Mouse (Mus musculus) ES-E14 (cell line): Measurements from ENCODE around the gene Rtn4. TPM values are rescaled to one million over a fixed set of nuclear protein-coding genes. Genes with fewer than 3 reads are reported as not detected.

Experiments
- DNase-seq: peaks from one replicate; pipeline ENCODE4 v3.0.0-alpha.2; 2013; ENCODE audit warnings: low read depth, low spot score
- H3K27ac ChIP-seq: 2 replicates; pipeline ENCODE4 v1.5.1; 2012; ENCODE audit warnings: low read depth, mild to moderate bottlenecking, low read length, moderate library complexity, mixed read lengths; ENCODE audit not compliant: poor library complexity, insufficient read depth, severe bottlenecking
- H3K36me3 ChIP-seq: 2 replicates; pipeline ENCODE4 v1.6.1; 2012; ENCODE audit warnings: mild to moderate bottlenecking, low read length, moderate library complexity, mixed read lengths; ENCODE audit not compliant: control insufficient read depth, poor library complexity, insufficient read depth, severe bottlenecking
- H3K4me1 ChIP-seq, 2 experiments: fragments of 150-350 bp in 1 of 2; sonication (generic) in 1 of 2; 2 replicates each; pipeline ENCODE4 v1.6.1; 2012; ENCODE audit warnings: low read length in 2 of 2, mild to moderate bottlenecking in 1 of 2, mixed read lengths in 1 of 2; ENCODE audit not compliant: control insufficient read depth in 2 of 2, insufficient read depth in 2 of 2, poor library complexity in 1 of 2
- H3K4me3 ChIP-seq, 2 experiments: fragments of 150-350 bp in 1 of 2; sonication (generic) in 1 of 2; 2 replicates each; pipeline ENCODE4 v1.5.1; 2012; ENCODE audit warnings: low read length in 2 of 2, low read depth in 1 of 2, mild to moderate bottlenecking in 1 of 2, mixed read lengths in 1 of 2; ENCODE audit not compliant: insufficient read depth in 1 of 2, poor library complexity in 1 of 2, severe bottlenecking in 1 of 2
- H3K9ac ChIP-seq: 2 replicates; pipeline ENCODE4 v1.6.1; 2012; ENCODE audit warnings: low read depth, mild to moderate bottlenecking, low read length, mixed read lengths; ENCODE audit not compliant: poor library complexity, insufficient read depth, severe bottlenecking
- H3K9me3 ChIP-seq: fragments of 150-350 bp; sonication (generic); 2 replicates; pipeline ENCODE4 v1.6.1; 2012; ENCODE audit warnings: low read depth, mild to moderate bottlenecking, low read length; ENCODE audit not compliant: control insufficient read depth, insufficient read depth
- CHD2 ChIP-seq: IDR thresholded peaks from 2 replicates; pipeline ENCODE4 v1.6.1; 2014; ENCODE audit warnings: mild to moderate bottlenecking, low read depth, low read length, inconsistent platforms
- HCFC1 ChIP-seq: IDR thresholded peaks from 2 replicates; pipeline ENCODE4 v1.6.1; 2012; ENCODE audit warnings: low read length, inconsistent platforms, borderline replicate concordance; ENCODE audit not compliant: insufficient read depth
- MAFK ChIP-seq: IDR thresholded peaks from 2 replicates; pipeline ENCODE4 v1.6.1; 2014; ENCODE audit warnings: mild to moderate bottlenecking, low read depth, low read length, inconsistent platforms; ENCODE audit not compliant: insufficient read depth
- ZC3H11A ChIP-seq: IDR thresholded peaks from 2 replicates; pipeline ENCODE4 v1.6.1; 2012; ENCODE audit warnings: low read depth, mild to moderate bottlenecking, inconsistent platforms, low read length, borderline replicate concordance
- ZNF384 ChIP-seq: IDR thresholded peaks from 2 replicates; pipeline ENCODE4 v1.6.1; 2012; ENCODE audit warnings: low read depth, low read length, inconsistent platforms
- in situ Hi-C, 2 experiments: fragments of 600-800 bp; cut with MboI; formaldehyde crosslinking; loops; one replicate each; pipeline ENCODE4 v1.15.1; 2025; ENCODE audit warnings: low sequenced_read_pairs in 2 of 2, inconsistent platforms in 1 of 2; ENCODE audit not compliant: unreplicated experiment in 2 of 2
- total RNA-seq: library from RNA; depleted of rRNA; stranded (reverse); fragments of 300-350 nt; gene quantifications from 2 replicates; pipeline ENCODE4 v1.2.3, GENCODE M21; 2012

Rtn4 gene
- total RNA-seq, 1 experiment: 368 TPM

DNA sequence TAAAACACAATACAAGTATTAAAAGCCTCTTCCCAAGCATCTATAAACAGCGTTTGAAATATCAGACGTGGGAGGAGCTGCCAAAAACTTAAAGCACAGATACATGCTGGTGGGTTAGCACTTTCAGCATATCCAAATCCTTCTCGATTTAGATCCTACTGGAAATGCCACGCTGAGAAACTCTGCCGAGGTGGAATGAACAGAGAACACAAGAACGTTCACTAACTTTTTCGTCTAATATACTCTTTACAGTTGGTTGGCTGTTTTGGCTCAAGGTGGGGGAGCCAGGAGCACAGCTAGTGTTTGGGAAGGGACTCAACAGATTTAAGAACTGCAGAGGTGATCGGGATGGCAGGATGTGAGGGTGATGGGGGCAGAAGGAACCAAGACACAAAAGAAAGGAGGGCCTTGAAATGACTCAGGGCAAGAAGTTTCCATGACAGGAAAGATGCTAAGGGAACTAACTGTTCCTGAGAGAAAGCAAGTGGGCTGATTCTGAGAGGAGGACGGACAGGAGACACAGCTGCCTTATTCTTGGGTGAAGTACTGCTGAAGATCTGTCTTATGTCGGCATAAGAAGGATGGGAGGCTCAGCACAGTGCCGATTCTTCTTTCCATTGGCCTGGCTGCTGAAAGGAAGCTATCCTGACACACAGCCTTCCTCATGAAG lies 73.7 kb downstream of the Rtn4 start:
- H3K27ac ChIP-seq: no peak overlapping the region
- in situ Hi-C loops: no loop called here
- DNase-seq: no peak
- no peak overlapping the region for H3K4me3 ChIP-seq
- no peaks in the 10 kb centered on the region for H3K9me3 ChIP-seq
- no peak overlapping the region for H3K9ac ChIP-seq
- H3K36me3 ChIP-seq: no peaks in the 10 kb centered on the region
- TF ChIP-seq CHD2: no peak
- no peak for TF ChIP-seq ZC3H11A
- TF ChIP-seq ZNF384: no peak
- TF ChIP-seq HCFC1: no peak
- TF ChIP-seq MAFK: no peak
- no peaks in the 10 kb centered on the region for H3K4me1 ChIP-seq

DNA sequence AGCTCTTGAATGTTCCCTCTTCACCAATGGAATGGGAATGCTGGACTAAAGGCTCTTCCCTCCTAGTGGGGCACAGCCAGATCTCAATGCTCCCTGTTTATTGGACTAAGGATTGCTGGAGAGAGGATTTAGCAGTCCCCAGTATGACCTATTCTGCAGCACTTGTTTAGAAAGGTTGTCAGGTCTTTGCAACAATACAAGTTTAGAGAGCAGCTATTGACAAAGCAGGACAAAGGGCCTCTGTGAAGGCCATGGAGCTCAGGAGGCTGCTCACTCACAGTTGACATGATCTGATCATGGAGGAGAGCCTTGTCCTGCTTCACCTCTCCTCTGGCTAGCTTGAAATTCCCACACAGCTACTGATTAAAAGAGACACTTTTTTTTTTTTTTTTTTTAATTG lies 75.8 kb downstream of the Rtn4 start:
- H3K9ac ChIP-seq: no peak overlapping the region
- TF ChIP-seq HCFC1: no peak
- TF ChIP-seq ZC3H11A: no peak
- no peak for TF ChIP-seq ZNF384
- no peak for TF ChIP-seq MAFK
- TF ChIP-seq CHD2: no peak
- H3K9me3 ChIP-seq: no peaks in the 10 kb centered on the region
- H3K36me3 ChIP-seq: no peaks in the 10 kb centered on the region
- DNase-seq: no peak
- H3K27ac ChIP-seq: no peak overlapping the region
- in situ Hi-C loops: no loop called here
- H3K4me1 ChIP-seq: no peaks in the 10 kb centered on the region
- H3K4me3 ChIP-seq: no peak overlapping the region

DNA sequence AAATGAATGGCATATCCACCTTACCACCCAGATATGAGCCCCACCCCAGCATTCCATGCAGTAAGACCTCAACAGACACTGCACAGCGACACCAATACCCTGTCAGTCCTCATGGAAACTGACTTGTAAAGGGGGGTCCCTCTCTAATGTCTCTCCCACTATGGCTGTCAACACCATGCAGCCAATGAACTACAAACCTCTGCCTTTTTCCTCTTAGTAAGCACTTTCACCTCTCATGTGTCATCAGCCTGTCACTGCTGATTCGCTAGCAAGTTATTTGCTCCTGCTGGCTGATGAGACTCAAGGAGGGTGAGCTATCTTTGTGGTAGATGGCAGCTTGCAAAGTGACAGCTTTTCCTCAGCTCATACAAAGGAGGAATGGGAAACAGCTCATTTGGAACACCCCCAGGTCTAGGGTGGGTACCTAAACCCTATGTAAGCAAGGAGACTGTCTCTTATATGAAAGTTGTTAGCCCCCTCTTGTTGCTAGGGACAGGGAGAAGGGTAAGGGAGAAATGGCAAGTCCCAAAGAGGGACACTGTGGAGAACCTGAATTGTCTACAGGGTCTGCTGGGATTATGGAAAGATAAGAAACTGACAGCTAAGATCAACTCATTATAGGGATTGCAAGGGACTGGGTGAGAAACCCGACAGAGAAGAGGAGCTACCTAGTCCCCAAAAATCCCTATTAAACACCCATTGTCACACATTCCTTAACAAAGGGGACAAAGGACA lies 78.1 kb downstream of the Rtn4 start:
- no peak overlapping the region for H3K4me3 ChIP-seq
- no peaks in the 10 kb centered on the region for H3K9me3 ChIP-seq
- no peaks in the 10 kb centered on the region for H3K36me3 ChIP-seq
- no peak for DNase-seq
- in situ Hi-C loops: no loop called here
- peak; percentile 57 for TF ChIP-seq MAFK
- TF ChIP-seq ZNF384: no peak
- TF ChIP-seq CHD2: no peak
- no peak overlapping the region for H3K27ac ChIP-seq
- no peak overlapping the region for H3K9ac ChIP-seq
- no peaks in the 10 kb centered on the region for H3K4me1 ChIP-seq

DNA sequence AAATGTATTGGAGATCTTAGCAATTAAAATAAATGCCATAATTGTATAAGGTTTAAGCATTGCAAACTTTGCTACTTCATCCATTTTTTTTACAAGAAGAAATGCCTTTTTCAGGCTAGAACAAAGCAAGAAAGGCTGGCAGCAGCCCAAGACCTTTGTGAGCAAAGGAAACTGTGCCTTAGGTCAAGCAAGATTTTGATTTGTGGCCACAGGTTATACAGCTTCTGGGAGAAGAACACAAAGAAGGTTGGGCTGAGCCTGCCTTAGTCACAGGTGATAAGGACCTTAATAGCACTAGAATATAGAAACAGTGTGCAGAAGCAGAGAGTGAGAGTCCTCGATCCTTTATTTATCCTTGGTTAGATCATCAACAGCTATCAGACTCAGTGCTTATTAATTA lies 79.5 kb downstream of the Rtn4 start:
- Histone ChIP-seq H3K4me1 (no peaks in the 10 kb centered on the region), H3K36me3 (no peaks in the 10 kb centered on the region), H3K4me3 (no peak overlapping the region), H3K9me3 (no peaks in the 10 kb centered on the region), H3K9ac (no peak overlapping the region), H3K27ac (no peak overlapping the region)
- in situ Hi-C loops: no loop called here
- no peak for TF ChIP-seq ZC3H11A
- TF ChIP-seq MAFK: no peak
- TF ChIP-seq CHD2: no peak
- no peak for DNase-seq

DNA sequence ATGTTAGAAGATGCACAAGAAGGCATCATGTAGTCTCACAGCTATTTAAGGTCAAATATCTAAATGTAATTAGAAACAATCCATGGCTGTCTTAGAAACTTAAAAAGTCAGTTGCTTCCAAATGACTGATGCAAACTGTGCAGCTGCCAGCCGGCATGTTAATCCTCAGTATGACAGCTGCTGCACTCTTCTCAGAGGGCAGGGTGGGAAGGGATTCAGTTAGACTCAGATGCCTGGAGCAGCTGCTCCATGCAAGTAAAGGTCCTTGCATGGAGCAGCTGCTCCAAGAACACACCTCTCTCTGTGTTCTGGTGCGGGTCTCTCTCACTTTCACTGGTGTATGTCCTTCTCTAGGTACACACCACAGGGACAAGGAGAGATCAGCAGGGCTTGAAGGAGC lies 81.5 kb downstream of the Rtn4 start:
- Histone ChIP-seq H3K36me3 (no peaks in the 10 kb centered on the region), H3K9ac (no peak overlapping the region), H3K27ac (no peak overlapping the region), H3K4me1 (peaks cover 2% of the 10 kb centered on the region in 2 experiments; a peak in 1 of 4 replicates), H3K4me3 (no peak overlapping the region), H3K9me3 (no peaks in the 10 kb centered on the region)
- DNase-seq: no peak
- TF ChIP-seq MAFK (no peak), HCFC1 (no peak), ZNF384 (no peak), CHD2 (no peak), ZC3H11A (no peak)
- in situ Hi-C loops: no loop called here
